26 mouse cellular contexts compared by ENCODE assay signal in the genomic region with DNA sequence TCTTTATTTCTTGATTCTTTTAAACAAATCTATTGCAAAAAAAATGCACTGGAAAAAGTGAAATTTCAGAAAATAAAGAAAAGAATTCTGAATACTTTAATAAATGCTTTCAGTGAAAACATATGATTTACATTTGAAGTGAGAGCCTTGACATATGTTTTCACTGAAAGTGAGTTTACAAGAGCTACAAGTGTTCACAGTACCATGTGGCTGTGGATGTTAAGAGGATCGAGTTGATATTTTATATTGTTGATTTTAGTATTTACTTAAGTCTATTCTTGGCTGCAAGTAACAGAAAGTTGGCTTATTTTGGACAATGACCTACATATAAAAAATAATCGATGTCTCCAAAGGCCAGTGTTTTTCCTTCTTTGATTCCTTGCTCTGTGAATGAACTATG.
"Had no signal": no experiment of that assay in that cellular context is flagged by ENCODE, and none has a peak within 500 bp of the region (broad histone marks: within the 10 kb centered on the region; RNA-seq: fewer than 3 reads in every experiment).

No protein-coding gene starts in this region.

- ATAC-seq: hindbrain, postnatal 0 days; intestine, embryonic 16.5 days had no signal

- H3K36me3 ChIP-seq: heart, embryonic 10.5 days; heart, embryonic 12.5 days; hindbrain, embryonic 10.5 days; hindbrain, embryonic 12.5 days; hindbrain, embryonic 15.5 days; kidney, embryonic 15.5 days; limb, embryonic 15.5 days had no signal

- H3K4me3 ChIP-seq: gastrocnemius, adult 2 months; heart, embryonic 10.5 days; heart, embryonic 12.5 days; hindbrain, embryonic 10.5 days; hindbrain, embryonic 12.5 days; hindbrain, embryonic 15.5 days; kidney, embryonic 15.5 days; left cerebral cortex, adult 2 months; limb, embryonic 15.5 days had no signal

- H3K9me3 ChIP-seq: heart, embryonic 10.5 days; heart, embryonic 12.5 days; hindbrain, embryonic 12.5 days; hindbrain, embryonic 15.5 days; kidney, embryonic 15.5 days; limb, embryonic 15.5 days had no signal

- H3K27ac ChIP-seq: gastrocnemius, adult 2 months; heart, embryonic 10.5 days; hindbrain, embryonic 10.5 days; hindbrain, embryonic 12.5 days; hindbrain, embryonic 15.5 days; hindbrain, postnatal 0 days; kidney, embryonic 15.5 days; kidney, postnatal 0 days; left cerebral cortex, adult 2 months; limb, embryonic 15.5 days; liver, embryonic 14.5 days had no signal

- H3K9ac ChIP-seq: heart, embryonic 12.5 days; hindbrain, embryonic 12.5 days; hindbrain, embryonic 15.5 days; kidney, embryonic 15.5 days; limb, embryonic 15.5 days; liver, embryonic 14.5 days had no signal

- H3K4me1 ChIP-seq: heart, embryonic 10.5 days; heart, embryonic 12.5 days; hindbrain, embryonic 10.5 days; hindbrain, embryonic 12.5 days; hindbrain, embryonic 15.5 days; kidney, embryonic 15.5 days; limb, embryonic 15.5 days had no signal

- H3K4me2 ChIP-seq: heart, embryonic 12.5 days; hindbrain, embryonic 12.5 days; hindbrain, embryonic 15.5 days; kidney, embryonic 15.5 days; limb, embryonic 15.5 days; liver, embryonic 11.5 days had no signal

- H3K27me3 ChIP-seq: heart, embryonic 12.5 days; hindbrain, embryonic 12.5 days; hindbrain, embryonic 15.5 days; kidney, embryonic 15.5 days; limb, embryonic 15.5 days had no signal

- DNase-seq: gastrocnemius, adult 2 months; gastrocnemius, postnatal 10 days; gastrocnemius, postnatal 25 days; heart, adult 18-20 months; heart, postnatal 10 days; heart, postnatal 4 days; kidney, adult 11 months; kidney, adult 2 months; kidney, adult 9 months; kidney, postnatal 14 days; kidney, postnatal 36 days; layer of hippocampus, adult 9-11 months; lung, adult 18-20 months had no signal
